Mouse (Mus musculus) heart, embryonic 11.5 days (tissue): ENCODE results near the gene Polr2g. TPM values are rescaled to one million over a fixed set of nuclear protein-coding genes. Genes with fewer than 3 reads are reported as not detected.

ENCODE experiments used
- ATAC-seq: fragments of 200-750 bp; cut with Nextera tagmentation; replicated peaks from 2 replicates; pipeline ENCODE4 v1.8.0; 2017; ENCODE audit warnings: moderate library complexity; ENCODE audit not compliant: insufficient number of reproducible peaks, low FRiP score, low TSS enrichment
- H3K27ac ChIP-seq: fragments of 300-500 bp; sonication (generic); 2 replicates; pipeline ENCODE4 v1.5.1; 2014; ENCODE audit warnings: mild to moderate bottlenecking, low read depth, low read length
- H3K27me3 ChIP-seq: fragments of 300-500 bp; sonication (generic); 2 replicates; pipeline ENCODE4 v1.6.1; 2014; ENCODE audit warnings: mild to moderate bottlenecking, low read length, mixed read lengths; ENCODE audit not compliant: control insufficient read depth, insufficient read depth
- H3K36me3 ChIP-seq: fragments of 300-500 bp; sonication (generic); 2 replicates; pipeline ENCODE4 v1.6.1; 2014; ENCODE audit warnings: mild to moderate bottlenecking, low read length, moderate library complexity, mixed read lengths; ENCODE audit not compliant: control insufficient read depth, insufficient read depth
- H3K4me1 ChIP-seq: fragments of 300-500 bp; sonication (generic); 2 replicates; pipeline ENCODE4 v1.6.1; 2014; ENCODE audit warnings: low read length; ENCODE audit not compliant: control insufficient read depth, insufficient read depth
- H3K4me2 ChIP-seq: fragments of 300-500 bp; sonication (generic); 2 replicates; pipeline ENCODE4 v1.6.1; 2014; ENCODE audit warnings: mild to moderate bottlenecking, moderate library complexity
- H3K4me3 ChIP-seq: fragments of 300-500 bp; sonication (generic); 2 replicates; pipeline ENCODE4 v1.5.1; 2014; ENCODE audit warnings: low read depth, low read length
- H3K9ac ChIP-seq: fragments of 300-500 bp; sonication (generic); 2 replicates; pipeline ENCODE4 v1.6.1; 2014; ENCODE audit warnings: mild to moderate bottlenecking, low read depth, low read length, moderate library complexity
- H3K9me3 ChIP-seq: fragments of 300-500 bp; sonication (generic); replicated peaks from 2 replicates; pipeline ENCODE4 v1.6.1; 2016; ENCODE audit warnings: low read length; ENCODE audit not compliant: control insufficient read depth
- WGBS: fragments of 180-500 bp; shearing (Covaris S2); extraction: QIAGEN DNeasy Blood & Tissue Kit; methylation state at CpG from one replicate; pipeline ENCODE4 v1.1.7; 2014; ENCODE audit not compliant: insufficient replicate concordance; 5-methylcytosine and 5-hydroxymethylcytosine counted together
- polyA plus RNA-seq: library from polyadenylated mRNA; unstranded; fragments of >200 nt; fragmentation: Nextera tagmentation; extraction: Ambion mirVana; gene quantifications from 2 replicates; pipeline ENCODE4 v1.2.1, GENCODE M21; 2014

Polr2g gene
- polyA plus RNA-seq, 1 experiment from 2014 or later: 155 TPM

DNA sequence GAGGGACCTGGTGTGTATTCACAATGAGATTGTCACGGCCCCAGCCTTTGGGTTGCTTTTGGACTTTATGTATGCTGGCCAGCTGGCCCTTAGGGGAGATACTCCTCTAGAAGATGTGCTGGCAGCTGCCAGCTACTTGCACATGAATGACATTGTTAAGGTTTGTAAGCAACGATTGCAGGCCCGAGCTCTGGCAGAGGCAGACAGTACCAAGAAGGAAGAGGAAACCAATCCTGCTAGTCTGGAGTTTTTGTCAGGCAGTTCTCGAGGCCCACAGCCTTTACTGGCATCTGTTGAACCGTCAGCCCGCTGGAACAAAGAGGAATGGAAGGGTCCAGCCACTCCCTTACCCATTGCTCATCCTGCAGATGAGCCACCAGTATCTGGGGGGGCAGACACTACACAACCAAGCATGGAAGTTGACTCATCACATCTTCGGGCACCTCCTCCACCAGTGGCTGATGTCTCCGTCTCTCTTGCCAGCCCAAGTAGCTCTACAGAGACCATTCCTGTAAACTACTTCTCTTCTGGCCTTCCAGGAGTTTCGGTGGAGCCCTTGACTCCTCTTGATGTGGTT lies 4.9 kb upstream of the Polr2g start:
- no peaks in the 10 kb centered on the region for H3K27me3 ChIP-seq
- peak overlapping the region; percentile 63 for H3K4me3 ChIP-seq
- H3K9ac ChIP-seq: no peak overlapping the region
- 0 out of 2 replicates have a peak overlapping the region, but pooled peaks have one; percentile 82 for H3K27ac ChIP-seq
- H3K4me2 ChIP-seq: peak overlapping the region; percentile 88
- H3K4me1 ChIP-seq: peaks cover 3% of the 10 kb centered on the region; the same call in 1 of the 2 replicates
- H3K36me3 ChIP-seq: peaks cover 4% of the 10 kb centered on the region
- H3K9me3 ChIP-seq: no peaks in the 10 kb centered on the region
- ATAC-seq: no peak
- WGBS: 91% methylated on average over 9 of the region's 9 CpGs

DNA sequence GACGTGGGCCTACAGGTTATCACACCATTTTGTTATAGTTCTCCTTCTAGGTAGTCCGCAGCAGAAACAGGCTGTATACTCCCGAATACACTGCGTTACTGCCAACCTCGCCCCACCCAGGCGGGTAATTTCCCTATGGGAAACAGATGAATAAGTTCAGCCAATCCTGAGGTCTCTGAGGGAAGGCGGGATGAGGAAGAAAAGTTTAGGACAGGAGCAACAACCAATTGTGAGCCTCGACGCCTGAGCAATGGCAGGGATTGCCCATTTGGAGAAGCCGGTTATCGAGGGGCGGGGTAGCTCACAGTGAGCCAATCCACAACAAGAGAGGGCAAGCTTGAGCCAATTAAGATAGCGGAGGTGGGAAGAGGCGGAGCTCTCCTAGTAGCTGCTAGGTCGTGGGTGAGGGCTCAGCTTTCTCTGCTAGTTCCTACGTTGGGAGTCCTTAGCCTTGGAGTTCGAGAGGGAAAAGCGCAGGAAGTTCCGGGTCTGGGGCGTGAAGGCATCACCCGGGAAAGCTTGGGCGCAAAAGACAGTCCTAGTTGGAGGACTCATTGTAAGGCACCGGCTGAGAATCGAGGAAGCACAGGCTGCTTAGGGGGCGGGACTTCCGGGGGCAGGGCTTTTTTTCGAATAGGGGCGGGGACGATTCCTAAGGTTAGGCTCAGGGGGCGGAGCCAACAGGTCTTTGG lies 3.9 kb upstream of the Polr2g start, which contains the start of gene Zbtb3:
Gene Zbtb3, plus strand, starts transcription at position 426 of the 692 bp plus-strand sequence.
- Histone ChIP-seq H3K27ac (peak within 1 kb of the TSS; percentile 82), H3K27me3 (no peaks in the 10 kb centered on the region), H3K4me3 (peak within 1 kb of the TSS; percentile 63), H3K4me1 (peaks cover 7% of the 10 kb centered on the region; the same call in 1 of the 2 replicates), H3K9ac (peak within 1 kb of the TSS; percentile 69), H3K36me3 (peaks cover 4% of the 10 kb centered on the region), H3K4me2 (peak within 1 kb of the TSS; percentile 88), H3K9me3 (no peaks in the 10 kb centered on the region)
- under 1% methylated on average over 30 of the region's 30 CpGs for WGBS
- ATAC-seq: peak; percentile 94

DNA sequence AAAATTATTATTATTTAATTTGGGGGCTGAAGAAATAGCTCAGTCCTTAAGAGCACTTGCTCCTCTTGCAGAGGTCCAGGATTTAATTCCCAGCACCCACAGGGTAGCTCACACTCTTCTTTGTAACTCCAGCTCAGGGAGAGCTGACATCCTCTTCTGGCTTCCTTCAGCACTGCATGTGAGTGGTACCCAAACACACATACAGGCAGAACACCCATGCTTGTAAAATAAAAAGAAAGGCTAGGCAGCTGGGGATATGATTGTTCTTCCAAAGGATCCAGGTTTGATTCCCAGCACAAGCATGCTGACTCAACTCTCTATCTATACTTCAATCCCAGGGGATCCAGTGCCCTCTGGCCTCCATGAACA lies 554 bp upstream of the Polr2g start:
- Histone ChIP-seq H3K27me3 (no peaks in the 10 kb centered on the region), H3K4me3 (peak overlapping the region; percentile 91), H3K27ac (no peak overlapping the region), H3K4me2 (peak overlapping the region; percentile 77), H3K36me3 (peaks cover 12% of the 10 kb centered on the region), H3K9me3 (no peaks in the 10 kb centered on the region), H3K9ac (peak overlapping the region; percentile 94; the same call in 1 of the 2 replicates), H3K4me1 (peaks cover 7% of the 10 kb centered on the region; the same call in 1 of the 2 replicates)
- ATAC-seq: no peak

DNA sequence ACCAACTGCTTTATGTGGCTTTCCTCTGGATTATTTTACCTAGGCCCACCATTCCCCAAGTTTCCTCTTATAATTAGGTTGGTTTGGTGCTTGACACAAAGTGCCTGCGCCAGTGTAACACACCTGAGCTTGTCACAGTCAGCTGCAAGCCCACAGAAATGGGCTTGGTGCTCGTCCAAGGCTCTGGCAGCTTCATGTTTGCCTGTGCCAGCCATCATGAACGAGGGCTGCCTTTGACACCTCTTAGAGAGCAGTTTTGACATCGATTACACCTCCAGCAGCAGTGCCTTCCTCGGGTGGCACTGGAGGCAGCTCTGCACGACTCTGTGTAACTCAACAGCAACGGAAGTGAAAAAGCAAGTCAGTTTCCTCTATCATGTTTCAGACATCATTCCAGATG lies 8.2 kb downstream of the Polr2g start:
- H3K9me3 ChIP-seq: no peaks in the 10 kb centered on the region
- no peak overlapping the region for H3K4me3 ChIP-seq
- H3K36me3 ChIP-seq: peaks cover 26% of the 10 kb centered on the region
- H3K27ac ChIP-seq: no peak overlapping the region
- no peaks in the 10 kb centered on the region for H3K4me1 ChIP-seq
- H3K9ac ChIP-seq: no peak overlapping the region
- WGBS: 70% methylated on average over 7 of the region's 7 CpGs
- ATAC-seq: no peak
- no peak overlapping the region for H3K4me2 ChIP-seq
- no peaks in the 10 kb centered on the region for H3K27me3 ChIP-seq

DNA sequence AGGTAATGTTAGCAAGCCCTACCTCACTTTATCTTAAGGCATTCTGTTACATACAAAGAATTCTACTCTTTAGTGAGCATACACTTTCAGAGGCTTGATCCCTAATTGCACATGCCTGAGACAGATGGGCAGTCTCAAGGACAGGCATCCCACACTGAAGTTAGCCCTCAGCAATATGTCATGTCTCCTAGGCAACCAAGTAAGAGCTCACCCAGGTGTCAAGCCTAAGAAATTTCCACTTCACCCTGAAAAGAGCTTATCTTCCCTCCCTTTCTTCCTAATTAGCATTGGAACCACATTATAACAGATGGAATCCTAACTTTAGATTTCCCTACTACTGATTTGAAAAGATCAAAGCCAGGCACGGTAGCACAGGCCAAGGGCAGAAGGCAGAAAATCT lies 9.2 kb downstream of the Polr2g start:
- H3K27me3 ChIP-seq: no peaks in the 10 kb centered on the region
- H3K36me3 ChIP-seq: peaks cover 19% of the 10 kb centered on the region
- H3K9ac ChIP-seq: no peak overlapping the region
- no peak for ATAC-seq
- no peaks in the 10 kb centered on the region for H3K4me1 ChIP-seq
- no peak overlapping the region for H3K4me3 ChIP-seq
- H3K27ac ChIP-seq: no peak overlapping the region
- 62% methylated on average over 1 of the region's 1 CpGs for WGBS
- no peak overlapping the region for H3K4me2 ChIP-seq
- no peaks in the 10 kb centered on the region for H3K9me3 ChIP-seq

DNA sequence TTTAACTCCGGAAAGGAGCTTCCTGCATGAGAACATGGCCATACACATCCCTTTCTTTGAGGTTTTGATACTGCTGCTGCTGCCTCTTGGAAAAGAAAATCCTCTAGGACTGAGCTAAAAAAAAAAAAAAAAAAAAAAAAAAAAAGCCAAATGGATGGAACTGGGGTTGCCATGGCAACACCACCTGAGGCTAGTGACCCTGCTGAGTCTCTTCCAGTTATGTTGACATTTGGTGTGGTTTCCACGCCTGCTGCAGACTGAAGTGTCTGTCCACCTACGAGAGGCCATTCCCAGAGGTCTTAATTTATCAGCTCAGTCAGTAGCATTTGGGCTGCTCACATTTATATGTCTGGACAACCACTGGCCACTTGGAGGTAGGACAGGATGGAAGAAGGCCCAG lies 9.9 kb downstream of the Polr2g start:
- no peaks in the 10 kb centered on the region for H3K9me3 ChIP-seq
- H3K4me1 ChIP-seq: no peaks in the 10 kb centered on the region
- H3K9ac ChIP-seq: no peak overlapping the region
- H3K4me2 ChIP-seq: no peak overlapping the region
- no peak for ATAC-seq
- no peak overlapping the region for H3K27ac ChIP-seq
- H3K4me3 ChIP-seq: no peak overlapping the region
- no peaks in the 10 kb centered on the region for H3K27me3 ChIP-seq
- peaks cover 13% of the 10 kb centered on the region for H3K36me3 ChIP-seq
- WGBS: 26% methylated on average over 3 of the region's 3 CpGs

DNA sequence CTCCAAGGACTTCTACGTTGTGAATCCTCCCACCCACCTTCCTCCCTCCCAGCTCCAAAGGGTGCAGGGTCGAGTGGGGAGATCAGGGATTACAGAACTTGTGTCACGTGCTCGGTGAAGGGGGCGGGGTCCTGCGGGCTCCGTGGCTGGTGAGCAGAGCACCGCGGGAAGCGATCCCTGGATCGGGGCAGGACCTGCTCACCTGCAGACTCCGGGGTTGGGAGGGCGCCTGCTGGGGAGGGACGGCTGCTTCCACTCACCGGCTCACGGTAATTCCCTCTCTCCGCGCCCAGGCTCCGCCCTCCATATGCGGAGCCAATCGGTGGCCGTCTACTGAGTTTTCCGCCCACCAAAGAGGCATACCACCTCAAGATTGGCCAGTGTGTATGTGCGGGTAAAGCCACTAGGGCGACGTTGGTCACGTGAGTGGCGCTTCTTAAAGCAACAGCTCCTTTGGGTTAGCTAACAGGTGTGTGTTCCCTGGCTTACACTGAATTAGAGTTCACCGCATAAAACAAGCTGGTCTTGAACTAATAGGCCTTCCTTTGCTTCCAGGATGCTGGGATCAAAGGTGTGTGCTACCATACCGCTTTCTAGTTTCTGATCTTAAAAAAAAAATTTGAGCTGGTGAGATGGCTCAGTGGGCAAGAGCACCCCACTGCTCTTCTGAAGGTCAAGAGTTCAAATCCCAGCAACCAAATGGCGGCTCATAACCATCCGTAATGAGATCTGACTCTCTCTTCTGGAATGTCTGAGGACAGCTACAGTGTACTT lies 12.2 kb downstream of the Polr2g start, which contains the start of gene Taf6l:
Gene Taf6l, minus strand, starts transcription at position 410 of the 774 bp plus-strand sequence.
- WGBS: under 1% methylated on average over 32 of the region's 32 CpGs
- Histone ChIP-seq H3K4me3 (peak within 1 kb of the TSS; percentile 71), H3K4me2 (peak within 1 kb of the TSS; percentile 68), H3K36me3 (peaks cover 7% of the 10 kb centered on the region), H3K9ac (peak within 1 kb of the TSS; percentile 78), H3K27ac (peak within 1 kb of the TSS; percentile 77; the same call in 1 of the 2 replicates), H3K4me1 (no peaks in the 10 kb centered on the region), H3K9me3 (no peaks in the 10 kb centered on the region), H3K27me3 (no peaks in the 10 kb centered on the region)
- peak; percentile 98 for ATAC-seq

DNA sequence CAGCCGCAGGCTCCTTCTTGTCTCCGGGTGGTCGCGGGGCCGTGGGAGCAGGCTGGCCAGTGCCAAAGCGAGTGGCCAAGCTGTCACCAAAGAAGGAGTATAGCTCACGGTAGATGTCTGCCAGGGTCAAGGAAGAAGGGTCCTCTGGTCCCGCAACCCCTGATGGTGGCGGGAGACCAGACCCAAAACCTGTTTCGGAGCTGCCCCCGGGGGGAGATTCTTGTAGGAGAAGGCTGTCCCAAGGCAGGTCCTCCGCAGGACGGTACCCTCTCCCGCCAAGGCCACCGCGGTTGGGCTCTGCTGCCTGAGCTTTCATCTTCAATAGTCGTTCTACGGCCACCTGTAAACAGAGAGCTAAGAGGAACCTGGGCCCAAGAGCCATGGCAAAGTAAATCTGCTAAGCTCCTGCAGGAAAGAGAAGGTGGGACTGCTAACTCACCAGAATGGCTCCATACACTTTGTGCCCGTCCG lies 23.4 kb downstream of the Polr2g start:
- peak overlapping the region; percentile 96 for H3K9ac ChIP-seq
- no peaks in the 10 kb centered on the region for H3K27me3 ChIP-seq
- H3K4me1 ChIP-seq: peaks cover 17% of the 10 kb centered on the region
- 6% methylated on average over 20 of the region's 20 CpGs for WGBS
- H3K4me3 ChIP-seq: peak overlapping the region; percentile 87
- H3K9me3 ChIP-seq: no peaks in the 10 kb centered on the region
- H3K27ac ChIP-seq: peak overlapping the region; percentile 99
- H3K36me3 ChIP-seq: peaks cover 10% of the 10 kb centered on the region; the same call in 1 of the 2 replicates
- H3K4me2 ChIP-seq: peak overlapping the region; percentile 99
- peak; percentile 4; the same call in 1 of the 2 replicates for ATAC-seq
